Mouse (Mus musculus): ENCODE data around the gene Eif4e2.

DNA sequence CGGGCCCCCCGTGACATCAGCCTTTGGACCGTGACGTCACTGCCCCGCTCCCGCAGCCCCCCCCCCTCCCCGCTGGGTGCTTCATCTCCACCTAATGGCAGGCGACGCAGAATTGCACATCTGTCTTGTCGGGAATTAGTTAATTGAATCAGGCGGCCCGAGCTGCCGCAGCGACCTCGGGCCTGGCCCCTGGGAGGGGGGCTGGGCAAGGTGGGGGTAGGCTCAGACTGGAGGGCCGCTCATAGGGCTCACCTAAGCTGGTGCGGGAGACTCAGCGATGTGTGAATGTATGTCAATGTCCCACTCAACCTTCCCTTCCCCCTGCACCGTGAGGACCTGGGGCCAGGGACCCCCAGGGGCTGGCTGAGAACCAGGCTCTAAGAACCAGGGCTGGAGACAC, 43.3 kb upstream of the Eif4e2 start:
- no peak for TF ChIP-seq POLR2A (IDR thresholded peaks at IDR 0.05; ENCODE audit: control insufficient read depth, low read depth, low read length)
- TF ChIP-seq CTCF (IDR thresholded peaks at IDR 0.05; ENCODE audit: control insufficient read depth, insufficient read depth, insufficient replicate concordance, low read depth, low read length): no peak
